Mouse (Mus musculus) retina, postnatal 7 days (tissue): Measurements from ENCODE around the gene Klb.
A peak's percentile ranks its signal among the peaks of the same experiment; 100 is the strongest.

Experiments
- DNase-seq: peaks from one replicate; pipeline ENCODE4 v3.0.0-alpha.2; 2012; ENCODE audit warnings: low read depth, low spot score

Klb gene

GRCm38 (mm10) chr5:65374746-65375145, 26.6 kb downstream of the Klb start:
- no peak for DNase-seq

- DNase-seq, result no peak
Observed at GRCm38 (mm10) chr5:65385704-65386103, 37.6 kb downstream of the Klb start.

GRCm38 (mm10) chr5:65387008-65387867, 39.1 kb downstream of the Klb start:
- no peak for DNase-seq

GRCm38 (mm10) chr5:65390648-65391644, 42.8 kb downstream of the Klb start, which contains the start of the genes Rpl9 and Lias:
Gene Rpl9, minus strand, starts transcription at chr5:65391444.
Gene Lias, plus strand, starts transcription at chr5:65391497.
- peak; percentile 96 for DNase-seq

- no peak for DNase-seq
Observed at GRCm38 (mm10) chr5:65391753-65392152, 43.6 kb downstream of the Klb start.

DNA sequence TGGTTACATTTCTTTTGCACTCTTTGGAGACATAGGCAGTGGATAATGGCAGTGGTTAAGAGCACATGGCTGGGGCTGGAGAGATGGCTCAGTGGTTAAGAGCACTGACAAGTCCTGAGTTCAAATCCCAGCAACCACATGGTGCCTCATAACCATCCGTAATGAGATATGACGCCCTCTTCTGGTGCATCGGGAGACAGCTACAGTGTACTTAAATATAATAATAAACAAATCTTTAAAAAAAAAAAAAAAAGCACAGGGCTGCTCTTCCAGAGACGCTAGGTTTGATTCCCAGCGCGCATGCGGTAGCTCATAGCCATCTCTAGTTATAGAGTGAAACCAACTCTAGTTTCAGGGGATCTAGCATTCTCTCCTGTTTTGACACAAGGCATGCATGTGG, 46.3 kb downstream of the Klb start:
- no peak for DNase-seq

- DNase-seq, result peak; percentile 75
Observed at GRCm38 (mm10) chr5:65401251-65401994, 53.3 kb downstream of the Klb start.

DNA sequence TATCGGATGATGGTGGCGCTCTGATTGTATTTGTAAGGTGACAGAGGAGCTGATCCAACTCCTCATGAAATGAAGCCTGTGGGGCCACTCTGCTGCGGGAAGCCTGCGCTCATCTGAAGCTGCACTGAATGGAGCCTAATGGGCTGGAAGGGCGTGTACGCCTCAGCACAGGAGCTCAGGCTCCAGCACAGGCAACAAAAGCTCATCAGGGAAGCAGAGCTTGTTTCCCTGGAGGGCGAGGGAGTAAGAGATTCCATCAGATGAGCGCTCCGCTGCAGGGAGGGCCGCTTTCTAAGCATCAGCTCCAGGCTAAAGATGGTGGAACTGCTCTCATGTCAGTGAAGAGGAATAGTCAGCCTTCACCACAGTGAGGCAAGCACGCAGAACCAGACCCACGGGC, 59.9 kb downstream of the Klb start:
- no peak for DNase-seq

GRCm38 (mm10) chr5:65415653-65416458, 67.7 kb downstream of the Klb start:
- no peak for DNase-seq

DNA sequence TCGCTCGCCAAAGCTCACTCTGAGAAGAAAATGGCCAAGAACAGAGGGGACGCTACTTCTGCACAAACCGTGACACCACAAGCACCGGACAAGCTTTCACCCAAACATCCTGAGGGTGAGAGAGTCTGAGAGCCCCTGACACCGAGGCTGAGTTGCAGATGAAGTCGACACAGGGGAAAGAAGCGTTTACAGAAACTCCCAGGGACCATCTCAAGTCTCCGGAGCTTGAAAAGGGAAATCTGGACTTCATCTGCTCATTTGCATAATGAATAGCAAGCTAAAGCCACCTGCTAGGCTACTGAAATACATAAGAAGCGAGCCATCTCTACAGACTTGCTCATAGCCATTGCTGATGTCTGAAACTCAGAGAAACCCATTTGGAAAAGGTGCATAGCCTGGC, 71.0 kb downstream of the Klb start:
- no peak for DNase-seq

GRCm38 (mm10) chr5:65420822-65421221, 72.7 kb downstream of the Klb start:
- DNase-seq, result no peak

DNA sequence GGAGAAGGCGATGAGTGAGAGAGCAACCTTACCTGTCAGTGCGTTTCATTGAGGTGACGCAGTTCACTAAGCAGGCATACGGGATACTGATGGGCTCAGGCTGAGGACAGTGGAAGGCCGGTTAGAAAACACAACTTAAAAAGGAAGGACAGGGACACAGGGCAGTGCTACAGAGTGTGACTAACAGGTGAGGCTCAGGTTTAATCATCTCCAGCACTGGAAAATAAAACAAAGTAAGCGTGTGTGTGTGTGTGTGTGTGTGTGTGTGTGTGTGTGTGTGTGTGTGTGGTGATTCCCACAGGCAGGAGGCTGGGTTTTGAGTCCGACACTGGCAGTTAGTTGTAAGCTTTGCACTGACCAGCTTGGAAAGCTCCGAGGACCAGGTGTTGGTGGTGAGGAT, 74.7 kb downstream of the Klb start:
- DNase-seq, result no peak

GRCm38 (mm10) chr5:65424215-65424614, 76.1 kb downstream of the Klb start:
- DNase-seq, result no peak

DNA sequence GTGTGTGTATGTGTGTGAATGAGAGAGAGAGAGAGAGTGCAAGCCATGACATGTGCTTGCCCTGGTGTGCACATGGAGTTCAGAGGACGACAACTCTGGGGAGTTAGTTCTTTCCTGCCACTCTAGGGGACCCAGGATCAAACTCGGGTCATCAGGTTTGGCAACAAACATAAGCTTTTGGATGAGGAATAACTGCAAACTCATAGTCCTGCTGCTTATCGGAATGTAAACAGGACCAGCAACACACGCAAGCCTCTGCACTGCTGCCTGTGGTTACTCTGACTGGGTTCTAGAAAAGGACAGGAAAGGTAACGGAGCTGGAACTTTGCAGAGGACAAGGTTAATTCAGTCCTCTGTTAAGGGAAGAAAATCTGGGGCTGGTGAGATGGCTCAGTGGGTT, 77.1 kb downstream of the Klb start:
- no peak for DNase-seq

DNA sequence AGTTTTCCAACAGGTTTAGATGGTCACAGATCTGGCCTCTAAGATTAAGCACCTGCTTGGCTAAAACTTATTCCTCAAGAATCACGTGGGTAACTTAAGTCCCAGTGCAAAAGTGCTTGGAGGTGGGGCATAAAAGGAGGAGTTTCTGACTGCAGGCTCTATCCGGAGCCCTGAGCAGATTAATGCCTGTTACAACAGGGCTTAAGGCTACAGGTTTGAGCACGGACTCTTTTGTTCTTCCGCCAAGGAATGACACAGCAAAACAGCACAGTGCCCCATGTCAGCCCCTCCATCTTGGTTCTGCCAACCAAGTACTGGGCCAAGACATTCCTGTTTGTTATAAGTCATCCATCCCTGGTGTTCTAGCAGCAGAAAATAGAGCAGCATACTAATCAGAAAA, 80.2 kb downstream of the Klb start:
- no peak for DNase-seq

DNA sequence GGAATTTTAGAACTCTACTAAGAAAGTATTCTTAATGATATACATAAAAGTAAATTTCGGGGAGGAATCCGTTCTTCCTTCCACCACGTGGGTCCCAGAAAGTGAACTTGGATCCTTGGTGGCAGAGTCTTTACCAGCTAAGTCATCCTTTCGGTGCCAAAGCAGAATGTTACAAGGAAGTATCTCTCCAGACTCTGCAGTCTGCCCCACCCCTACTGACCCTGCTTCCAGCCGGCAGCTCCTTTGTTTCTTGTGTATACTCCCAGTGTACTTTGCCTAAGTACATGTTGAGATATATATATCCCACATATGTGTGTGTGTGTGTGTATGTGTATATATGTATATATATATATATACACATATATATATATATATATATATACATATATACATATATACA, 81.3 kb downstream of the Klb start:
- DNase-seq, result no peak
